Mouse (Mus musculus): ENCODE results near the gene Eng. TPM values are rescaled to one million over a fixed set of nuclear protein-coding genes. Genes with fewer than 3 reads are reported as not detected.

The Eng gene
- polyA plus RNA-seq, 1 experiment = 713 TPM

DNA sequence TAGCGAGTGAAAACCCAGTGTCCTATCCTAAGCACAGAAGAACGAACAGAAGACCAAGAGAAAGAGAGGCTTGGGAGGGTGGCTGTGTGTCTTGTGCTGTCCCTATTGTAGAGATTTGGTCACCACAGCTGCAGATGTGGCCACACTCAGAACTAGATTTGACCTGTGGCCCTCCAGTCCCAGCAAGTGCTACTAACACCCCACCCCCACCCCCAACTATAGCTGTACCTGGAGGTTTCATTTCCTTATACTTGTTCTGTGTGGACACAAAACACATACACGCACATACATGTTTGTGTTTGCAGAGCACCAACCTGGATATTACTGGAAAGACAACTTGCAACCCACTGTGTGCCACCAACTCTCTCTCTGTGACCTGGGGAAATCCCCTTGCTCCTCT, 73.7 kb downstream of the Eng start:
- DNase-seq = no peak
- H3K4me3 ChIP-seq (replicated peaks; ENCODE audit: extremely low read depth, low read depth, low read length) = no peak overlapping the region
- H3K4me1 ChIP-seq (ENCODE audit: control insufficient read depth, insufficient read depth, low read length) = peaks cover 4% of the 10 kb centered on the region
- TF ChIP-seq POLR2A (IDR thresholded peaks at IDR 0.05; ENCODE audit: borderline replicate concordance, extremely low read depth, low read depth, low read length) (no peak), CTCF (IDR thresholded peaks at IDR 0.05; ENCODE audit: insufficient read depth, low read length) (no peak)
- 80% methylated on average over 3 of the region's 3 CpGs for WGBS

DNA sequence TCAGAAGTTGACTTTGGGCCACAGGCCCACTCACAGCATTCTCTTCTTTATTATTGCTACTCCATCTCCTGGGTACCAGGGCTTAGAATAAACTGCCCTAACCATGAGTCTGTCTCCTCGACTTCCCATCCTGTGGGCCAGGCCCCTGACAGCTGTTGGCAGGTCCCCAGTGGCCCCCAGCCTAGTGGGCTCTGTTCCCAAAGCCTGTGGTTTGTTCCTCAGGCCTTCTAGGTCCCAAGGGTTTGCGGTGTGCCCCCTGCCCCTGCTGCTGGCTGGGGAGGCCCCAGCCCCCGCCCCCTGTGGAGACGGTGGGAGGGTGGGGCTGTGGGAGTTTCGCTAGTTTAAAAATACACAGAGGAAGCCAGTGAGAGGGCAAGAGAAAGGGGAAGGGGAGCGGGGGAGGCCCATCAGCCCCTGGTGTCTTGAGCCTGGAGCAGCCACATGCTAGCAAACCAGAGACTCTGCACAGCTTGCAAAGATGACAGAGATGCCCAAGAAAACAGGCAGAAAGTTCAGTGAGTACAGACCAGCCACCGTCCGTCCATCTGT, 74.4 kb downstream of the Eng start, which contains the start of gene Sh2d3c:
Gene Sh2d3c (plus strand): TSS at position 375 of the 549 bp plus-strand sequence.
- TF ChIP-seq CTCF (IDR thresholded peaks at IDR 0.05; ENCODE audit: insufficient read depth, low read length) = no peak
- no peak for TF ChIP-seq POLR2A (IDR thresholded peaks at IDR 0.05; ENCODE audit: borderline replicate concordance, extremely low read depth, low read depth, low read length)
- H3K4me1 ChIP-seq (ENCODE audit: control insufficient read depth, insufficient read depth, low read length) = no peaks in the 10 kb centered on the region; the same call in 1 of the 2 replicates
- WGBS = 36% methylated on average over 8 of the region's 8 CpGs
- DNase-seq = no peak
- peak within 1 kb of the TSS; percentile 58 for H3K4me3 ChIP-seq (replicated peaks; ENCODE audit: extremely low read depth, low read depth, low read length)

DNA sequence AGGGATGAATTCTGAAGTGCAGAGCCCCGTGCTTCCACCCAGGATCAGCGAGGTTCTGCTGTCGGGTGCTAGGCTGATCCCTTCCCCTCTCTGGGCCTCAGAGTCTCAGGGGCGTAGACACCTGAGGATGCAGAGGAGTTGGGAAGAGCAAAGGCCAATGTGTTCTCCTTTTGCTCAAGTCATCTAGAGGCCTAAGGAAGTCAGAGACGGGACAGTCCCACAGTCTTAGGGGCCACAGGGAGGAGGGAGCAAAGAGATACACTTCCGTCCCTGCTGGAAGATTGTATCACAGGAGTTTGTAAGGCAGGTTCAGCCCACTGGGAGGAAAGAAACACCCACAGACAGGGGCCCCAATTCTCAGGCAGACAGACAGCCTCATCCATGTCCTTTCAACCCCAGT, 75.7 kb downstream of the Eng start:
- DNase-seq = no peak
- Histone ChIP-seq H3K4me1 (ENCODE audit: control insufficient read depth, insufficient read depth, low read length) (peaks cover 1% of the 10 kb centered on the region), H3K4me3 (replicated peaks; ENCODE audit: extremely low read depth, low read depth, low read length) (peak overlapping the region; percentile 4)
- no peak for TF ChIP-seq POLR2A (IDR thresholded peaks at IDR 0.05; ENCODE audit: borderline replicate concordance, extremely low read depth, low read depth, low read length)
- TF ChIP-seq CTCF (IDR thresholded peaks at IDR 0.05; ENCODE audit: insufficient read depth, low read length) = no peak
- 53% methylated on average over 6 of the region's 6 CpGs for WGBS

DNA sequence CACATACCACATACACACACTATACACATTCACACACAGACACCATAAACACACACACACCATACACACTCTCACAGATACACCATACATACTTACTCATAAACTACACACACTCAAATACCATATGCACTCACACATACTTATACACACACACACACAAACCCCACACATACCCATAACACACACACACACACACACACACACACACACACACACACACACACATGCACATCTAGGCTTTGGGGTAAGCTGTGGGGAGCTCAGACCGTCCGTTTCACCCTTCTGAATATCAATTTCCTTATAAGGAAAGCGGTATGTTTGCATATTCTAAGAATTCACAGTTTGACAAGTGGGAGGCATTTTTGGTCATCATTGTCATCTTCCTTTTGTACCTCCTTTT, 76.2 kb downstream of the Eng start:
- no peak for TF ChIP-seq POLR2A (IDR thresholded peaks at IDR 0.05; ENCODE audit: borderline replicate concordance, extremely low read depth, low read depth, low read length)
- no peak for TF ChIP-seq CTCF (IDR thresholded peaks at IDR 0.05; ENCODE audit: insufficient read depth, low read length)
- Histone ChIP-seq H3K4me3 (replicated peaks; ENCODE audit: extremely low read depth, low read depth, low read length) (no peak overlapping the region), H3K4me1 (ENCODE audit: control insufficient read depth, insufficient read depth, low read length) (peaks cover 3% of the 10 kb centered on the region)
- 59% methylated on average over 3 of the region's 3 CpGs for WGBS
- no peak for DNase-seq

DNA sequence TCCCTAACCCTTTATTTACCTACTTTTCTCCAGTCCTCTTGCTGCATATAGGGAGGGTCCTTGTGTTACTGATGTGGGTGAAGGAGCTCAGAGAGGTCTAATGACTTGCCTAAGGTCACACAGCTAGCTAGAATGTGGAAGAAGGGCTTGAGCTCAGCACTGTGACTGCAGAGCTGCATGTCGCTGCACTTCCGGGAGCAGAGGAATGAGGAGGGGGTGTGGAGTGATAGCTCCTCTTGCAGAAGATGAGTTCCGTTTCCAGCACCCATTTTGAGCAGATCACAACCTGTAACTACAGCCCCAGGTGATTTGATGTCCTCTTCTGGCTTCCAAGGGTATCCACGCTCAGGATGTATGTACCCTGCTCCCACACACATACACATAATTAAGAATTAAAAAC, 77.8 kb downstream of the Eng start:
- no peak overlapping the region for H3K4me3 ChIP-seq (replicated peaks; ENCODE audit: extremely low read depth, low read depth, low read length)
- 83% methylated on average over 4 of the region's 4 CpGs for WGBS
- no peak for DNase-seq
- peaks cover 3% of the 10 kb centered on the region for H3K4me1 ChIP-seq (ENCODE audit: control insufficient read depth, insufficient read depth, low read length)
- TF ChIP-seq POLR2A (IDR thresholded peaks at IDR 0.05; ENCODE audit: borderline replicate concordance, extremely low read depth, low read depth, low read length) = no peak
- no peak for TF ChIP-seq CTCF (IDR thresholded peaks at IDR 0.05; ENCODE audit: insufficient read depth, low read length)

DNA sequence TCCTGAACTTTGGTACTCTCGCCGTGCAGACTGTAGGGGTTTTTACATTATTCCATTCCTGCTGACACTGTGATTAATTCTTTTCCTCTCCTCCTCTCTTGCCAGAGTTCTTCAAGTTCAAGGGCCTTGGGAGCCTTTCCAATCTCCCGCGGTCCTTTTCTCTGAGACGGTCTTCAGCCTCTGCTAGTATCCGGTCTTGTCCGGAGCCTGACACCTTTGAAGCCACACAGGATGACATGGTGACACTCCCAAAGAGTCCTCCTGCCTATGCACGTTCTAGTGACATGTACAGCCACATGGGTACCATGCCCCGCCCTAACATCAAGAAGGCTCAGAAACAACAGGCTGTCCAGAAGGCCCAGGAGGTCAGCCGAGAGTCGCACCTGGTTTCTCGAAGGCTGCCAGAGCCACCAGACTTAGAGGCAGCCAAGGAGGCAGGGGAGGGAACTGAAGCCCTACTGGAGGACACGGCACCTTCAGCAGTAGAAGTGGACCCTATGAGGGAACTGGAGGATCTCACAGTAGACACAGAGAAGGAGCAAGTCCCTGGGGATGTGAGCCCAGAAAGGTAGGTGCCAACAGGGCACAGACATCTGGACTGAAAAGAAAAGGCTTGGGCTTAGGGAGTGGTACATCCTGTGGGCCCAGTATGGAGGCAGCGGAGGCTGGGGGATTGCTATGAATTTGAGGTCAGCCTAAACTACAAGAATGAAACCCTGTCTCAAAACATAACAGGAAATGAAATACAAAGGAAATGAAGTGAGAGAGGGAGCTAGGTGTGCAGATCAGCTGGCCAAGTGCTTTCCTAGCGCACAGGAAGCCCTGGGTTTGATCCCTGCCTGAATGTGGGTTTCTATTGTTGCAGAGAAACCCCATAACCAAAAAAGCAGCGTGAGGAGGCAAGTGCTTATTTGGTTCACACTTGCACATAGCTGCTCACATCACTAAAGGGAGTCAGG, 78.7 kb downstream of the Eng start:
- Histone ChIP-seq H3K4me1 (ENCODE audit: control insufficient read depth, insufficient read depth, low read length) (peaks cover 3% of the 10 kb centered on the region), H3K4me3 (replicated peaks; ENCODE audit: extremely low read depth, low read depth, low read length) (no peak overlapping the region)
- no peak for DNase-seq
- WGBS = 49% methylated on average over 16 of the region's 16 CpGs
- TF ChIP-seq POLR2A (IDR thresholded peaks at IDR 0.05; ENCODE audit: borderline replicate concordance, extremely low read depth, low read depth, low read length) (no peak), CTCF (IDR thresholded peaks at IDR 0.05; ENCODE audit: insufficient read depth, low read length) (no peak)

DNA sequence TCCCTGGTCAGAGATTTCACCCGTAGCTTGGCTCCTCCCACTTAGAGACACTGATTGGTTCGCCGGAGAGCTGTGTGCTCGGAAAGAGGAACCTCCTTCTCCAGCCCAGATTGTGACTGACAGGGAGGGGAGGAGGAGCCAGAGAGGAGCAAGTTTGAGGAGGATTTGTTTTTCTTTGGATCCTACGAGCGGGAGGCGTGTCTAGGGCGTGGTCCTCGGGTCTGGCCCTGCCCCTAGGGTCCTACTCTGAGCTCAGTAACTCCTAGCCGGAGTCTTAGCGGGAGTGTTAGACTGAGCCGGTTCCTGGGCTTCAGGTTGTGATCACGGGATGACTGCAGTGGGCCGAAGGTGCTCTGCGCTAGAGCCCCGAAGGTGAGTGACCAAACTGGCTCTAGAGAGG, 81.0 kb downstream of the Eng start:
- DNase-seq = peak; percentile 91
- TF ChIP-seq POLR2A (IDR thresholded peaks at IDR 0.05; ENCODE audit: borderline replicate concordance, extremely low read depth, low read depth, low read length) (peak; percentile 99), CTCF (IDR thresholded peaks at IDR 0.05; ENCODE audit: insufficient read depth, low read length) (no peak)
- Histone ChIP-seq H3K4me3 (replicated peaks; ENCODE audit: extremely low read depth, low read depth, low read length) (peak overlapping the region; percentile 72), H3K4me1 (ENCODE audit: control insufficient read depth, insufficient read depth, low read length) (peaks cover 11% of the 10 kb centered on the region)
- WGBS = 2% methylated on average over 16 of the region's 16 CpGs

DNA sequence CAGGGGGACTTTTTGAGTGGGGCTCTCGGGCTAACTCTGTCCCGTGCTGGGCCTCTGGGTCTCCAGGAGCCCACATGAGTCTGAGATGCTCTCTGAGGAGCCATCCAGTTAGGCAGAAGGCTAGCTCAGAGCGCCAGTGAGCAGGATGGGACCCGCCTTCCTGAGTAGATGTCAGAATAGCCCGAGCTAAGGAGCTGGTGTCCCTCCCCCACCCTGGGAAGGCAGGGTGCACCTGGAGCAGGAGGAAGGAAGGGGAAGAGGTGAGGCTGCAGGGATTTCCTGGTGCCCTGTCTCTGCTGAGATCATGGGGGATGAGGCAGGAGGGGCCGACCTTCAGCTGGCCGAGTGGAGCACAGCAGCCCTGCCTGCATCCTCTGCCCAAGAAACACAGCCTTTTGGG, 82.1 kb downstream of the Eng start:
- peaks cover 14% of the 10 kb centered on the region for H3K4me1 ChIP-seq (ENCODE audit: control insufficient read depth, insufficient read depth, low read length)
- no peak for DNase-seq
- WGBS = 26% methylated on average over 7 of the region's 7 CpGs

DNA sequence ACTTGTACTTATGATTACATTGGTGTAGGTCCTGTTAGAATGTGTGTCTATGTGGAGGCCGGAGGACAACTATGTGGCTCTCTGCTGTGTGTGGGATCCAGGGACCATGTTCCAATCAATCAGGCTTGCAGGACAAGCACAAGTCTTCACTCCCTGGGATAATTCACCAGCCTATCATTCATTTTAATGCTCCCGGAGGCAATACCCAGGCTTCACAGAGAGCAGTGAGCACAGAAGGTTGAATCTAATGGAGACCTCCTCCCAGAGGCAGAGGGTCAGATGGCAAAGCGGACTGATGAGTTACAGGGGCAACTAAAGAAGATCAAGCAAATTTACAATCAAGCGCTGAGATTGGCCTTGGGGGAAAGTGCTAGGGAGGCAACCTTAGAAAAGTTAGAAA, 83.2 kb downstream of the Eng start:
- peaks cover 19% of the 10 kb centered on the region for H3K4me1 ChIP-seq (ENCODE audit: control insufficient read depth, insufficient read depth, low read length)
- no peak for DNase-seq
- WGBS = 48% methylated on average over 4 of the region's 4 CpGs
- peak overlapping the region; percentile 36 for H3K4me3 ChIP-seq (replicated peaks; ENCODE audit: extremely low read depth, low read depth, low read length)
- TF ChIP-seq POLR2A (IDR thresholded peaks at IDR 0.05; ENCODE audit: borderline replicate concordance, extremely low read depth, low read depth, low read length) = no peak
- no peak for TF ChIP-seq CTCF (IDR thresholded peaks at IDR 0.05; ENCODE audit: insufficient read depth, low read length)

More for the DNA sequence above, 82.1 kb downstream of the Eng start:
- peak overlapping the region; percentile 65 for H3K4me3 ChIP-seq (replicated peaks; ENCODE audit: extremely low read depth, low read depth, low read length)
- TF ChIP-seq CTCF (IDR thresholded peaks at IDR 0.05; ENCODE audit: insufficient read depth, low read length) (no peak), POLR2A (IDR thresholded peaks at IDR 0.05; ENCODE audit: borderline replicate concordance, extremely low read depth, low read depth, low read length) (peak; percentile 66; the same call in 1 of the 2 replicates)
